Mouse (Mus musculus): ENCODE data around the gene Mas1. TPM values are rescaled to one million over a fixed set of nuclear protein-coding genes. Genes with fewer than 3 reads are reported as not detected.

Mas1 gene
- polyA plus RNA-seq, 1 experiment from 2014 or later = 1.2 TPM

GRCm38 (mm10) chr17:12846474-12846873 lies 21.5 kb downstream of the Mas1 start:
- no peak overlapping the region for H3K4me2 ChIP-seq
- WGBS = 61% methylated on average over 5 of the region's 5 CpGs
- no peak for ATAC-seq (ENCODE audit: insufficient number of reproducible peaks, insufficient read depth, low FRiP score, low TSS enrichment, low read depth)

GRCm38 (mm10) chr17:12845862-12846261 lies 22.1 kb downstream of the Mas1 start:
- Histone ChIP-seq H3K27me3 (no peaks in the 10 kb centered on the region), H3K27ac (peak overlapping the region; percentile 77), H3K4me1 (peaks cover 26% of the 10 kb centered on the region), H3K4me3 (no peak overlapping the region), H3K4me2 (no peak overlapping the region), H3K36me3 (no peaks in the 10 kb centered on the region), H3K9ac (no peak overlapping the region), H3K9me3 (no peaks in the 10 kb centered on the region)
- 19% methylated on average over 5 of the region's 5 CpGs for WGBS
- no peak for ATAC-seq (ENCODE audit: insufficient number of reproducible peaks, insufficient read depth, low FRiP score, low TSS enrichment, low read depth)

More at GRCm38 (mm10) chr17:12846474-12846873, 21.5 kb downstream of the Mas1 start:
- peak overlapping the region; percentile 77 for H3K27ac ChIP-seq
- H3K4me3 ChIP-seq = no peak overlapping the region
- H3K4me1 ChIP-seq = peaks cover 26% of the 10 kb centered on the region
- H3K27me3 ChIP-seq = no peaks in the 10 kb centered on the region
- no peaks in the 10 kb centered on the region for H3K9me3 ChIP-seq
- H3K36me3 ChIP-seq = no peaks in the 10 kb centered on the region
- H3K9ac ChIP-seq = no peak overlapping the region

GRCm38 (mm10) chr17:12844540-12844939 lies 23.4 kb downstream of the Mas1 start:
- Histone ChIP-seq H3K9ac (no peak overlapping the region), H3K27me3 (no peaks in the 10 kb centered on the region), H3K4me2 (peak overlapping the region; percentile 11; the same call in 1 of the 2 replicates), H3K27ac (peak overlapping the region; percentile 86), H3K36me3 (no peaks in the 10 kb centered on the region), H3K4me1 (peaks cover 39% of the 10 kb centered on the region), H3K9me3 (no peaks in the 10 kb centered on the region), H3K4me3 (no peak overlapping the region)
- 0 out of 2 replicates have a peak, but pooled peaks have one; percentile 50 for ATAC-seq (ENCODE audit: insufficient number of reproducible peaks, insufficient read depth, low FRiP score, low TSS enrichment, low read depth)
- 55% methylated on average over 4 of the region's 4 CpGs for WGBS

- 76% methylated on average over 6 of the region's 6 CpGs for WGBS
- Histone ChIP-seq H3K4me2 (peak overlapping the region; percentile 11; the same call in 1 of the 2 replicates), H3K4me1 (peaks cover 45% of the 10 kb centered on the region), H3K9ac (no peak overlapping the region), H3K27ac (peak overlapping the region; percentile 86), H3K36me3 (no peaks in the 10 kb centered on the region), H3K4me3 (no peak overlapping the region), H3K27me3 (no peaks in the 10 kb centered on the region), H3K9me3 (no peaks in the 10 kb centered on the region)
- no peak for ATAC-seq (ENCODE audit: insufficient number of reproducible peaks, insufficient read depth, low FRiP score, low TSS enrichment, low read depth)
Measured at GRCm38 (mm10) chr17:12843826-12844225, 24.1 kb downstream of the Mas1 start.

GRCm38 (mm10) chr17:12839475-12840267 lies 28.3 kb downstream of the Mas1 start:
- Histone ChIP-seq H3K4me1 (peaks cover 38% of the 10 kb centered on the region), H3K27ac (peak overlapping the region; percentile 45), H3K36me3 (no peaks in the 10 kb centered on the region), H3K9me3 (no peaks in the 10 kb centered on the region), H3K4me3 (no peak overlapping the region), H3K9ac (0 out of 2 replicates have a peak overlapping the region, but pooled peaks have one; percentile 11), H3K4me2 (no peak overlapping the region), H3K27me3 (no peaks in the 10 kb centered on the region)
- no peak for ATAC-seq (ENCODE audit: insufficient number of reproducible peaks, insufficient read depth, low FRiP score, low TSS enrichment, low read depth)
- 35% methylated on average over 10 of the region's 10 CpGs for WGBS

- Histone ChIP-seq H3K4me3 (no peak overlapping the region), H3K4me2 (no peak overlapping the region), H3K36me3 (no peaks in the 10 kb centered on the region), H3K9me3 (no peaks in the 10 kb centered on the region), H3K27me3 (no peaks in the 10 kb centered on the region), H3K27ac (peak overlapping the region; percentile 76), H3K9ac (no peak overlapping the region), H3K4me1 (peaks cover 30% of the 10 kb centered on the region)
- 90% methylated on average over 5 of the region's 5 CpGs for WGBS
- no peak for ATAC-seq (ENCODE audit: insufficient number of reproducible peaks, insufficient read depth, low FRiP score, low TSS enrichment, low read depth)
Measured at GRCm38 (mm10) chr17:12835738-12836137, 32.2 kb downstream of the Mas1 start.

GRCm38 (mm10) chr17:12834826-12835225 lies 33.1 kb downstream of the Mas1 start:
- WGBS = 25% methylated on average over 3 of the region's 3 CpGs
- Histone ChIP-seq H3K9me3 (no peaks in the 10 kb centered on the region), H3K36me3 (no peaks in the 10 kb centered on the region), H3K27ac (no peak overlapping the region), H3K9ac (no peak overlapping the region), H3K4me1 (peaks cover 21% of the 10 kb centered on the region), H3K4me3 (no peak overlapping the region), H3K27me3 (no peaks in the 10 kb centered on the region), H3K4me2 (no peak overlapping the region)
- peak; percentile 43; the same call in 1 of the 2 replicates for ATAC-seq (ENCODE audit: insufficient number of reproducible peaks, insufficient read depth, low FRiP score, low TSS enrichment, low read depth)

GRCm38 (mm10) chr17:12834317-12834716 lies 33.6 kb downstream of the Mas1 start:
- Histone ChIP-seq H3K27me3 (no peaks in the 10 kb centered on the region), H3K9ac (no peak overlapping the region), H3K27ac (0 out of 2 replicates have a peak overlapping the region, but pooled peaks have one; percentile 39), H3K4me2 (no peak overlapping the region), H3K4me3 (no peak overlapping the region), H3K4me1 (peaks cover 16% of the 10 kb centered on the region), H3K36me3 (no peaks in the 10 kb centered on the region), H3K9me3 (no peaks in the 10 kb centered on the region)
- 68% methylated on average over 3 of the region's 3 CpGs for WGBS
- no peak for ATAC-seq (ENCODE audit: insufficient number of reproducible peaks, insufficient read depth, low FRiP score, low TSS enrichment, low read depth)

- Histone ChIP-seq H3K9ac (no peak overlapping the region), H3K27me3 (no peaks in the 10 kb centered on the region), H3K27ac (no peak overlapping the region), H3K36me3 (no peaks in the 10 kb centered on the region), H3K4me2 (no peak overlapping the region), H3K9me3 (peaks cover 3% of the 10 kb centered on the region), H3K4me1 (peaks cover 12% of the 10 kb centered on the region), H3K4me3 (no peak overlapping the region)
- 91% methylated on average over 4 of the region's 4 CpGs for WGBS
- ATAC-seq (ENCODE audit: insufficient number of reproducible peaks, insufficient read depth, low FRiP score, low TSS enrichment, low read depth) = no peak
Measured at GRCm38 (mm10) chr17:12832657-12833056, 35.3 kb downstream of the Mas1 start.

GRCm38 (mm10) chr17:12832231-12832630 lies 35.7 kb downstream of the Mas1 start:
- no peaks in the 10 kb centered on the region for H3K36me3 ChIP-seq
- H3K27me3 ChIP-seq = no peaks in the 10 kb centered on the region
- no peak overlapping the region for H3K27ac ChIP-seq
- H3K4me1 ChIP-seq = peaks cover 12% of the 10 kb centered on the region
- H3K4me2 ChIP-seq = no peak overlapping the region
- H3K9me3 ChIP-seq = peaks cover 7% of the 10 kb centered on the region
- H3K9ac ChIP-seq = no peak overlapping the region
- ATAC-seq (ENCODE audit: insufficient number of reproducible peaks, insufficient read depth, low FRiP score, low TSS enrichment, low read depth) = no peak
- H3K4me3 ChIP-seq = no peak overlapping the region
- 94% methylated on average over 3 of the region's 3 CpGs for WGBS

GRCm38 (mm10) chr17:12830351-12830750 lies 37.6 kb downstream of the Mas1 start:
- H3K9me3 ChIP-seq = peaks cover 15% of the 10 kb centered on the region
- H3K4me1 ChIP-seq = no peaks in the 10 kb centered on the region
- no peaks in the 10 kb centered on the region for H3K36me3 ChIP-seq
- no peak overlapping the region for H3K9ac ChIP-seq
- no peaks in the 10 kb centered on the region for H3K27me3 ChIP-seq
- WGBS = 68% methylated on average over 5 of the region's 5 CpGs
- ATAC-seq (ENCODE audit: insufficient number of reproducible peaks, insufficient read depth, low FRiP score, low TSS enrichment, low read depth) = no peak
- no peak overlapping the region for H3K4me3 ChIP-seq
- H3K27ac ChIP-seq = no peak overlapping the region
- no peak overlapping the region for H3K4me2 ChIP-seq

GRCm38 (mm10) chr17:12815885-12816284 lies 52.1 kb downstream of the Mas1 start:
- Histone ChIP-seq H3K36me3 (peaks cover 80% of the 10 kb centered on the region), H3K4me1 (no peaks in the 10 kb centered on the region; the same call in 1 of the 2 replicates), H3K27ac (no peak overlapping the region), H3K27me3 (no peaks in the 10 kb centered on the region), H3K9me3 (peaks cover 15% of the 10 kb centered on the region; the same call in 1 of the 2 replicates), H3K9ac (no peak overlapping the region), H3K4me3 (no peak overlapping the region), H3K4me2 (no peak overlapping the region)
- WGBS = 89% methylated on average over 4 of the region's 4 CpGs
- no peak for ATAC-seq (ENCODE audit: insufficient number of reproducible peaks, insufficient read depth, low FRiP score, low TSS enrichment, low read depth)

Measured in embryonic facial prominence, embryonic 13.5 days (tissue).